Mouse (Mus musculus) G1E (cell line): ENCODE measurements around the gene Abcg8. TPM values are rescaled to one million over a fixed set of nuclear protein-coding genes. Genes with fewer than 3 reads are reported as not detected.

Experiments
- ATAC-seq: 2 replicates; pipeline ENCODE4 v1.8.0; 2016; ENCODE audit warnings: mild to moderate bottlenecking; ENCODE audit not compliant: insufficient number of reproducible peaks, poor library complexity, low FRiP score, severe bottlenecking; ENCODE audit errors: extremely low read depth
- DNase-seq: peaks from one replicate; pipeline ENCODE4 v3.0.0; 2012; ENCODE audit warnings: low spot score
- H3K27me3 ChIP-seq: 2 replicates; pipeline ENCODE4 v1.6.1; 2012; ENCODE audit warnings: mild to moderate bottlenecking, low read length, inconsistent platforms; ENCODE audit not compliant: insufficient read depth
- H3K36me3 ChIP-seq: replicated peaks from 2 replicates; pipeline ENCODE3; 2012; ENCODE audit warnings: mild to moderate bottlenecking, inconsistent platforms
- H3K4me1 ChIP-seq: 2 replicates; pipeline ENCODE4 v1.6.1; 2012; ENCODE audit warnings: low read depth, low read length, inconsistent platforms, mixed read lengths; ENCODE audit not compliant: insufficient read depth
- H3K4me3 ChIP-seq: 2 replicates; pipeline ENCODE4 v1.5.1; 2012; ENCODE audit warnings: low read depth, mild to moderate bottlenecking, inconsistent platforms, low read length, moderate library complexity, mixed read lengths
- H3K9me3 ChIP-seq: replicated peaks from 2 replicates; pipeline ENCODE4 v1.6.1; 2012; ENCODE audit warnings: inconsistent platforms
- CTCF ChIP-seq: IDR thresholded peaks from 2 replicates; pipeline ENCODE4 v1.5.1; 2012; ENCODE audit warnings: low read depth, low read length, inconsistent platforms, mixed read lengths
- GATA1 ChIP-seq: IDR thresholded peaks from 2 replicates; pipeline ENCODE4 v1.6.1; 2012; ENCODE audit warnings: borderline replicate concordance, low read length, inconsistent platforms, mixed read lengths
- GATA2 ChIP-seq: IDR thresholded peaks from 2 replicates; pipeline ENCODE4 v1.6.1; 2012; ENCODE audit warnings: low read depth, low read length, inconsistent platforms, borderline replicate concordance
- POLR2AphosphoS5 ChIP-seq: IDR thresholded peaks from 2 replicates; pipeline ENCODE4 v1.6.1; 2012; ENCODE audit warnings: low read depth, low read length, inconsistent platforms; ENCODE audit not compliant: insufficient replicate concordance
- TAL1 ChIP-seq: conservative IDR thresholded peaks from 2 replicates; pipeline ENCODE4 v1.6.1; 2012; ENCODE audit warnings: low read depth, low read length, inconsistent platforms, mixed read lengths
- polyA plus RNA-seq: library from polyadenylated mRNA; stranded (reverse); fragments of >175 nt; gene quantifications from 2 replicates; pipeline ENCODE4 v1.2.3, GENCODE M21; 2012
- total RNA-seq, 2 experiments: library from RNA; stranded (forward) in 1 of 2; stranded (reverse) in 1 of 2; fragments of 200-1000 nt in 1 of 2; fragments of >200 nt in 1 of 2; fragmentation: Nextera tagmentation in 1 of 2; gene quantifications; 2 replicates each; pipeline ENCODE4 v1.2.3; 2014 to 2017

Abcg8 gene
- total and polyA plus RNA-seq, 3 experiments, result 0.05 TPM; not detected in 2

DNA sequence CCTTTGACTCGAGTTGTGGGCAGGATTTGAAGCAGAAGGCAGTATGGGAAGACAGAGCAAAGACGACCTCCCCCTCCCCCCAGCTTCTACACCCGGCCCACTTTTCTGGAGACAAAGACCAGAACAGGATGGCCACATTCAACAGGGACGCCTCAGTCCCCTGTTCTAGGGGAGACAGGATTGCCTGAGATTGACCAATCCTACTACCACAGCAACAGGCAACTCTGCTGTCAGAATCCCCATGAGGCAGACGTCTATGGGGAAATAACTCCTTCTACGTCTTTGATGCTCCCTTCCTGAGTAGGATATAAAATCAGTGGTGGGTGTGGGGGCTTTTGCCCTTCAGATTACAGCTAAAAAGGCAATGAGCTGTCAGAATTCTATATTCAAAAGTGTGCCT, 8.2 kb downstream of the Abcg8 start:
- Histone ChIP-seq H3K4me1 (no peaks in the 10 kb centered on the region), H3K4me3 (no peak overlapping the region), H3K36me3 (no peaks in the 10 kb centered on the region), H3K9me3 (no peaks in the 10 kb centered on the region), H3K27me3 (peaks cover 34% of the 10 kb centered on the region)
- DNase-seq (no peak), ATAC-seq (no peak)
- TF ChIP-seq TAL1 (no peak), GATA1 (no peak), CTCF (no peak), POLR2AphosphoS5 (no peak), GATA2 (no peak)

DNA sequence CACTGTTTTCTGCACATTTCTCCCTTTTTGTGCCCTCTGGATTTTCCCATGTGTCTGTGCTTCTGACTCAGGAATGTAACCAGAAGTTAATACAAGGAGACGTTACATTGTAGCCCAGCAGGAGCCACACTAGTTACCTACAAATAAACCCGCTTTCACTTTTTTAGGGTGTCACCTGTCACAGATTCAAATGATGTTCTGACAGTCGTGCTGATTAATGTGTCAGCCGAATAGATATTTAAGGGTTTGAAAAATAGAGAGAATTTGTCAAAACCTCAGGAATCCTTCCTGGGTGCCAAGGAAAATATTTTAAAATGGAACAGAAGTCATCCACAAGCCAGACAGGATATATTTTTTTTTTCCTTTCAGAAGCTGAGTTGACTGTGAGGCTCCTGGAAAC, 9.2 kb downstream of the Abcg8 start:
- DNase-seq (no peak), ATAC-seq (no peak)

DNA sequence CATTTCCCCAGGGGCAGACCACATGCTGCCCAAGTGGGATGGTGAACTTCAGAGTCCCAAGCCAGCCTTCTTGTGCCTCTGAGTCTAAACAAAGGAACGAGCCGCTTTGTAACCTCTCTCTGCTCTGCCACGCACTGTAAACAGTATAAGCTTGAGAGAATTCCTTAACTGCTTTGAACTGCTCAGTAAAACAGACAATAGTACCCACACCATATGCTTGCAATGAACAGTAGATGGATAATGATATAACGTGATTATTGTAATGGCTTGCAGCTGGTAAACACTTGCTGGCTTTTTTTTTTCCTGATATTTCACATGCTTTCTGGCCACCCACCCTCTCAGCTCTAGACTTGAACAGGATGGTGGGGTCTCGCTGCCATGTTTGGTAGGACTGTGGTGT, 11.9 kb downstream of the Abcg8 start:
- DNase-seq (no peak), ATAC-seq (no peak)
- peaks cover 29% of the 10 kb centered on the region for H3K27me3 ChIP-seq
- no peaks in the 10 kb centered on the region for H3K4me1 ChIP-seq
- TF ChIP-seq POLR2AphosphoS5, result no peak
- no peak for TF ChIP-seq CTCF
- no peak overlapping the region for H3K4me3 ChIP-seq
- H3K9me3 ChIP-seq, result no peaks in the 10 kb centered on the region
- no peaks in the 10 kb centered on the region for H3K36me3 ChIP-seq

More for the DNA sequence above, 9.2 kb downstream of the Abcg8 start:
- Histone ChIP-seq H3K4me1 (no peaks in the 10 kb centered on the region), H3K36me3 (no peaks in the 10 kb centered on the region), H3K9me3 (no peaks in the 10 kb centered on the region), H3K4me3 (no peak overlapping the region), H3K27me3 (peaks cover 38% of the 10 kb centered on the region)
- TF ChIP-seq POLR2AphosphoS5 (no peak), CTCF (no peak), GATA2 (no peak)

DNA sequence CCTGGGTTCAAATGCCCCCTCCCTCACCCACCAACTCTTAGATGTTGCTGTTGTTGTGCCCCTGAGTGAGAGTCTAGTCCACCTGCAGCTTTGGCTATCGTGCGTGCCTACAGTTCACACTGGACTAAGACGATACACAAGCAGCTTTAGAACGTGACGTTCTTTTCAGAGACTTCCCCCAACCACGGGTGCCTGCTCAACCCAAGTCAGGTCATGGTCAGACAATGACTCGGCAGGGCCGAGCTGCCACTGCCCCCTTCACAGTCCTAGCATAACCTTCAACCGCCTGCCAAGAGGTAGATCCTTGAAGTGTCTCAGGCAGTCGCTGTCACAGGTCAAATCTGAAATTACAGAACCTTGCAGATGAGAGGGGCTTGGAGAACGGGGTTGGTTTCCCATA, 12.7 kb downstream of the Abcg8 start:
- H3K4me3 ChIP-seq, result no peak overlapping the region
- H3K27me3 ChIP-seq, result peaks cover 24% of the 10 kb centered on the region
- H3K4me1 ChIP-seq, result no peaks in the 10 kb centered on the region
- ATAC-seq (no peak), DNase-seq (no peak)
- no peak for TF ChIP-seq TAL1
- no peak for TF ChIP-seq CTCF
- no peak for TF ChIP-seq POLR2AphosphoS5
- no peak for TF ChIP-seq GATA2
- no peak for TF ChIP-seq GATA1
- no peaks in the 10 kb centered on the region for H3K9me3 ChIP-seq
- no peaks in the 10 kb centered on the region for H3K36me3 ChIP-seq

DNA sequence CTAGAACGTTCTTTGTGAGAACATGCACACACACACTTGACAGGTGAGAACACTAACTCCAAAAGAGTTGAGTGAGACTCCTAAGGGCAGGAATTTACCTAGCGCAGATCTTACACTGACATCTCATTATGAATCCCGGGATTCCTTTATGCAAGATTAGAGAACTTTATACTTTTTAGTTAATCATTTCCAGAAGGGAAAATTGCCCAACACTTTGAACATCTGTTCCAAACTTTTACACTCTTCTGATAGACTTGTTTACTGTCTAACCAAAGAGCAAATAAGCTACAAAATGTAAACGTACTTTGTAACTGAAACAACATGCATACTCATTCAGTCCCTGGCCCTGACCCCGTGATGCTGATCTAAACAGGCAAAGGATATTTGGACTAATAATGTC, 13.2 kb downstream of the Abcg8 start:
- Histone ChIP-seq H3K27me3 (peaks cover 25% of the 10 kb centered on the region), H3K9me3 (no peaks in the 10 kb centered on the region), H3K36me3 (no peaks in the 10 kb centered on the region), H3K4me1 (no peaks in the 10 kb centered on the region), H3K4me3 (no peak overlapping the region)
- DNase-seq (no peak), ATAC-seq (no peak)
- no peak for TF ChIP-seq GATA1
- no peak for TF ChIP-seq TAL1
- TF ChIP-seq CTCF, result no peak
- no peak for TF ChIP-seq GATA2
- TF ChIP-seq POLR2AphosphoS5, result no peak

DNA sequence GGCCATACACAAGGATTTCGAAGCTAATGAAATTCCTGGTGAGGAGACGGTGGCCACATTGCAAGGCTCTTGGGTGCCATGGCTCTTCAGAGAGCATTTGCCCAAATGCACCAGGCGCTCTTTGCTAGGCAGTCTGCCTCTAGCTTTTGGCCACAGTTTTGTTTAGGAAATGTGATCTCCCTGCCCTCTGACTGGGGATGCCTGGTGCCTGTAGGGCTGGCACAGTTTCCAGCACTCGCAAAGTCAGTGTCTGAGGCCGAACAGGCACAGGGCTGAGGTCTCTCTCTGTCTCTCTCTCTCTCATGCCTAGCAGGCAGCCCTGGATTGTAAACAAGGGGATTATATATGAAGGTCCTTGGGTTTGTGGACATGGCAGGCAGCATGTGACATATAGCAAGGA, 14.0 kb downstream of the Abcg8 start:
- H3K36me3 ChIP-seq, result no peaks in the 10 kb centered on the region

DNA sequence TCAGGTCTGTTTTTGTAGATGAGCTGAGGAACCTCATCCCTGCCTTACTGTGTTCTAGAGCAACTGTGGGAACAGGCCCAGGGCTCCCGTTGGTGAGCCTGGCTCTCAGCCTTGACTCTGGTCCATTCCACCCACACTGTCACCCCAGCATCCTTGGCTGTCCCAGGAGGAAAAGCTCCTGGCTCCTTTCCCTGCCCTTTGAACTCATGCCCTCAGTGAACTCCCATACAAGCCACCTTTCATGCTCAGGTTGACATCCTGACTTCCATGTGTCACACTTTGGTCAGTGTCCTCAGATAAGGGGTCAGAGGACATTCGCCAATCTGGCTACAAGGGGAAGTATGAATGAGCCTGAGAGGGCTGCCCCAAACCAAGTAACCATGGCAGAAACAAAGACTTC, 17.6 kb downstream of the Abcg8 start:
- H3K4me3 ChIP-seq, result no peak overlapping the region
- H3K27me3 ChIP-seq, result peaks cover 48% of the 10 kb centered on the region
- ATAC-seq, result no peak
- no peaks in the 10 kb centered on the region for H3K36me3 ChIP-seq
- H3K4me1 ChIP-seq, result no peaks in the 10 kb centered on the region
- TF ChIP-seq POLR2AphosphoS5, result no peak
- no peak for TF ChIP-seq GATA2
- no peak for TF ChIP-seq GATA1
- H3K9me3 ChIP-seq, result no peaks in the 10 kb centered on the region
- DNase-seq, result no peak

More for the DNA sequence above, 14.0 kb downstream of the Abcg8 start:
- ATAC-seq, result no peak
- Histone ChIP-seq H3K4me3 (no peak overlapping the region), H3K9me3 (no peaks in the 10 kb centered on the region), H3K4me1 (no peaks in the 10 kb centered on the region), H3K27me3 (peaks cover 26% of the 10 kb centered on the region)
- no peak for DNase-seq
- TF ChIP-seq TAL1 (no peak), GATA2 (no peak), POLR2AphosphoS5 (no peak), CTCF (no peak), GATA1 (no peak)
